Mouse (Mus musculus): ENCODE measurements around the gene Snupn. TPM values are rescaled to one million over a fixed set of nuclear protein-coding genes. Genes with fewer than 3 reads are reported as not detected.

Snupn gene
- polyA plus RNA-seq, 1 experiment = 8.5 TPM

- DNase-seq (ENCODE audit: low read depth) = no peak
Measured at GRCm38 (mm10) chr9:57012393-57012792, 61.7 kb downstream of the Snupn start.

- no peak for DNase-seq (ENCODE audit: low read depth)
Measured at GRCm38 (mm10) chr9:57012895-57013294, 62.2 kb downstream of the Snupn start.

GRCm38 (mm10) chr9:57013756-57014155 is 63.1 kb downstream of the Snupn start:
- DNase-seq (ENCODE audit: low read depth) = no peak

GRCm38 (mm10) chr9:57014766-57015165 is 64.1 kb downstream of the Snupn start:
- DNase-seq (ENCODE audit: low read depth) = no peak

- no peak for DNase-seq (ENCODE audit: low read depth)
Measured at GRCm38 (mm10) chr9:57017631-57018030, 67.0 kb downstream of the Snupn start.

GRCm38 (mm10) chr9:57031756-57032155 is 81.1 kb downstream of the Snupn start:
- no peak for DNase-seq (ENCODE audit: low read depth)

Other genes with a start within 250 kb of the Snupn start
- gene Lingo1, start 154.4 kb upstream of the Snupn start, polyA plus RNA-seq (2012; rRNA removed) = 153 and 268 TPM in 2 replicates
- gene Odf3l1, start 86.2 kb upstream of the Snupn start, polyA plus RNA-seq (2012; rRNA removed) = 10.4 and 22.7 TPM in 2 replicates
- gene Cspg4, start 85.8 kb upstream of the Snupn start, polyA plus RNA-seq (2012; rRNA removed) = 19.1 and 21.0 TPM in 2 replicates
- gene Snx33, start 22.5 kb upstream of the Snupn start, polyA plus RNA-seq (2012; rRNA removed) = 14.4 and 17.4 TPM in 2 replicates
- gene Imp3, start 13.4 kb upstream of the Snupn start, polyA plus RNA-seq (2012; rRNA removed) = 160 and 184 TPM in 2 replicates
- gene Ptpn9, start 44.0 kb downstream of the Snupn start, polyA plus RNA-seq (2012; rRNA removed) = 29.9 and 33.6 TPM in 2 replicates
- 65.9 and 79.2 TPM in 2 replicates for gene Sin3a, start 121.2 kb downstream of the Snupn start, polyA plus RNA-seq (2012; rRNA removed)
- gene Man2c1, start 179.8 kb downstream of the Snupn start, polyA plus RNA-seq (2012; rRNA removed) = 182 and 217 TPM in 2 replicates
- gene Neil1, start 197.4 kb downstream of the Snupn start, polyA plus RNA-seq (2012; rRNA removed) = 9.4 and 9.9 TPM in 2 replicates
- gene Commd4, start 207.5 kb downstream of the Snupn start, polyA plus RNA-seq (2012; rRNA removed) = 139 and 197 TPM in 2 replicates